Mouse (Mus musculus): ENCODE measurements at regions not wholly inside any gene's neighbourhood (a gene's known extent, or its start where the extent isn't known, plus 50 kb on each side); places are given as distances from the start of the nearest gene placed in this dataset.

- no peak for DNase-seq (ENCODE audit: low read depth, low spot score)
Observed at GRCm38 (mm10) chr3:103513411-103513810, 61.6 kb upstream of the Syt6 start.

GRCm38 (mm10) chr3:103514061-103514460, 61.0 kb upstream of the Syt6 start:
- DNase-seq (ENCODE audit: low read depth, low spot score), result no peak

GRCm38 (mm10) chr3:103515946-103516345, 59.1 kb upstream of the Syt6 start:
- no peak for DNase-seq (ENCODE audit: low read depth, low spot score)

GRCm38 (mm10) chr3:103517376-103518304, 57.4 kb upstream of the Syt6 start:
- no peak for DNase-seq (ENCODE audit: low read depth, low spot score)

DNA sequence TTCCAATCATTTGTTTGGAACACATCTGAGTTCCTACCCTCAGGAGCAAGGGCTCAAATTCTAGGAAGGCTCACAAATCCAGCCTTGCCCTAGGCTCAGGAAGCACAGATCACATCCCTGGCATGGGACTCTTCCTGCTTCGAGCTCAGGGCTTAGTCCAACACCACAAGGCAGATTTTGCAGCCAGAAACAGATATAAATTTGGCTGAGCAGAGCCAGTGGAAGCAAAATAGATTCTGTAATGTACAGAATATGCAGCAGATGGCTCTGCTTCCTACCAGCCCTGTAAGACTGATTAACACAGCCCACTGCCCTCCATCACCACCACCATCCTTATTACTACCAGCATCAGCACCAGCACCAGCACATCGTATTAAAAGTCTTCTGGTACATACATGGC, 56.4 kb upstream of the Syt6 start:
- no peak for DNase-seq (ENCODE audit: low read depth, low spot score)
